Mouse (Mus musculus) layer of hippocampus, adult 11-12 months (tissue): Measurements from ENCODE around the gene Efhc1.

Experiments
- DNase-seq: peaks from one replicate; pipeline ENCODE4 v3.0.0; 2022; ENCODE audit warnings: low spot score

The Efhc1 gene

DNA sequence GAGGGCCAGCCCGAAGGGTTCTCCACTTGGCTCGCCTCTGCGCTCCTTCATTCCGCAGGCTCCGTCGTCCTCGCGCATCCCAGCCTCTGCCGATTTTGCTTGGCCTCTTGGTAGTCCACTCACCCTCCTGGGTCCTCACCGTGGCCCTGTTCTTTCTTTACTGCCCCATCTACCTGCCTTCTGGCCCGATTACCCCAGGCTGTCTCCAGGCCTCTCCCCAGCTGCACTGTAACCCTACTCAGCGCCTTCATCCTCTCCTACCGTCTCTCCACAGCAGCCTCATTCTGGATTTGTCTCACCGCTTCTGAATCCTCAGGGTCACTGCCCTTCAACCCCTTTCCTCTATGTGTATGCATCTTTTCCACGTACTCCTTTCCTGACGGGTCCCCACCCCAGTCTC, 373 bp downstream of the Efhc1 start:
- DNase-seq = no peak

DNA sequence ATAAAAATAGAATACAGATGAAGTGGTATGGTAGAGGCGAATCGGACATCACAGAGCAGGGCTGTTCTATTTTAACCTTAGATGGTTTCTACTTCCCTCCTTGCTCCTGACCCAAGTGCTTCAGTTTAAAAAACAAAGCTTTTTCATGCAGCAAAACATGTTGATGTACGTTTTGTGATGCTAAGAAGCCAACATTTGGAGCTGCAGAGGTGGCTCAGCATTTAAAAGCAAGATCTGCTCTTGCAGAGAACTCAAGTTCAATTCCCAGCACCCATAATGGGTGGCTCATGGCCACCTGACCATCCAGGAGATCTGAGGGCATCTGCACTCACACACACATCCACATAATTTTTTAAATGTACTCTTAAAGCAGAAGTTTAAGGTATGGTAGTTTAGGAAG, 3.5 kb downstream of the Efhc1 start:
- DNase-seq = no peak

DNA sequence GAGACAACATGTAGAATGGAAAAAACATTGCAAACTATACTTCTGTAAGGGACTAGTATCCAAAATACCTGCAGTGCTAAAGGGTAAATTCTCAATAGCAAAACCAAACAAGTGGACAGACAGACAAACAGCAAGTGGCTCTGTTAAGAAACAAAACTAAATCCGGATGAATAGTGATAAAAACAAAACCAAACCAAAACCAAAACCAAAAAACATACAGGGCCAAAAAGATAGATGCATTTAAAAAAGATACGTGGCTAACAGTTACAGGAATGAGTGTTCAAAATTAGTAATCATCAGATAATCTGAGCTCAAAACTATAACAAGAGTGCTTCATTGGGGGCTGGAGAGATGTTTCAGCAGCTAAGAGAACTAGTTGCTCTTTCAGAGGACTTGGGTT, 18.2 kb downstream of the Efhc1 start:
- no peak for DNase-seq

DNA sequence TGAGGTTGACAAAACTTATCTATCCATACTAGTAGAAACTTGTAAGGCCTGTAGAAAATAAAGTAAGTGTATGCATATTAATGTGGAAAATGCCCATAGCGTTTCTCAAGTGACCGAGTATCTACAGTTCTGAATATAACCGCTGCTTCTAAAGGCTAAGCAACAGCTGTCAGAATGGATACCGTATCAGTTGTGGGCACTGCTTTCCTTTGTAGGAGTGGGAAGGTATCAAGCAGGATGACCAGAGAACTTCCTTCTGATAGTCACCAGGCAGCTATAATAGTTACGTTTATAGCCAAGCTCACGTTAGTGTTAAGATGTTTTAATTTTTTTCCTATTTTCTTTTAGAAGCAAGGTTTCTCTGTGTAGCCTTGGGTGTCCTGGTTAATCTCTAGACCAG, 22.0 kb downstream of the Efhc1 start:
- no peak for DNase-seq

DNA sequence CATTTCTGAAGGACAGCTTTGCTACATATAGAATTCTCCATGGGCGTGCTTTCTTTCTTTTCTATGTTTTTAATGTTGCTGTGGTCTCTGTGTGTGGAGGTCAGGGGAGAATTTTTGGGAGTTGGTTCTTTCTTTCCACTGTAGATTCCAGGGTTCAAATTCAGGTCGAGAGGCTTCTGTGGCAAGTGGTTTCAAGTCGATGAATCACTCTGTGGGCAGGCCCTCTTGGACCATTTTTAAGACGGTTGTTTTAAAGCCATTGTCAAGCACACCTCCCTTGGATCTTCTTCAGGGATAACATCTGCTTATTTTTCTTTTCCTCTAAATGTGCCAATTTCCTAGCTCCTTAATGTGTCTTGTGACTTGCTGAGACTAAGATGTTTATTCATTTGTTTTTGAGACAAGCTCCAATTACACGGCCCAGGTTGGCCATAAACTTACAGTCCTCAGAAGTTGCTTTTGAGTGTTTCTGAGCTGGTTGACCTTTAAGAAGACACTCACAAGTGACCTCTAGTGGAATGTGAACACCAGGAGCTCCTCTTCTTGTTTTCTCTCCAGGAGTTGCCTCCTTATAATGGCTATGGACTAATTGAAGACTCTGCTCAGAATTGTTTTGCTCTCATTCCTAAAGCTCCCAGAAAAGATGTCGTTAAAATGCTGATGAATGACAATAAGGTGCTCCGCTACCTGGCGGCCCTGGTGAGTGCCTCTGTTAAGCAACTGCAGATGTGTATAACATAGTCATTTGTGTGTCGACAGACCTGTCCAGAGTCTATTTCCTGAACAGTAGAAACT, 23.1 kb downstream of the Efhc1 start:
- DNase-seq = no peak

DNA sequence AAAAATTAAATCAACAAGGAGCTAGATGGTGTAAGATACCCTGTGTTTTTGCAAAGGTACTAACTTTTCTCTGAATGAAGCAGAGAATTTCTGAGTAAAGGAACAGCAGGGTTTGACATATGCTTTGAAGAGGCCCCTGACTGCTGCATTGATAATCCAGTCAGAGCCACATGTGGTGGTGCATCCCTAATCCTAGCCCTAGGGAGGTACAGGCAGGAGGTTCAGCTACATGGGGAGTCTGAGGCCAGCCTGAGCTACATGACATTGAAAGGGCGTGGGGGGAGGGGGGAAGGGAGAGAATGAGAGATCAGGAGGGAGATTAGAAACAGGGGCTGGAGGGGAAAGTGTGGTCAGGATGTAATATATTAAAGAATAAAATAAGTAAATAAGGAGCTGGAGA, 29.1 kb downstream of the Efhc1 start:
- no peak for DNase-seq

DNA sequence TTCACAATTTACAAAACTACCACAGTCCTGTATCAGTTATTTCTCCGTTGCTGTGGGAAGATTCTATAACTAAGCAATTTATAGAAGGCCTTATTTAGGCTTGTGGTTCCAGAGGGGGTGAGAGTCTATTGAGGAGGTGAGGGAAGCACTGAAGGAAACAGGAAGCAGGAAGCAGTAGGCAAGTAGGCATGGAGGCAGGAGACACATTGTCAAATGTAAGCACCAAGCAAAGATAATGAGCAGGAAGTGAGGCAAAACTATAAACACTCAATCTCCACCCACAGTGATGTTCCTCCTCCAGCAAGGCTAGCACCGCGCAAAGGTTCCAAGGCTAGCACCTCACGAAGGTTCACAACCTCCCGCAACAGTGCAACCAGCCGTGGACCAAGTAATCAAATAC, 30.3 kb downstream of the Efhc1 start:
- DNase-seq = no peak

DNA sequence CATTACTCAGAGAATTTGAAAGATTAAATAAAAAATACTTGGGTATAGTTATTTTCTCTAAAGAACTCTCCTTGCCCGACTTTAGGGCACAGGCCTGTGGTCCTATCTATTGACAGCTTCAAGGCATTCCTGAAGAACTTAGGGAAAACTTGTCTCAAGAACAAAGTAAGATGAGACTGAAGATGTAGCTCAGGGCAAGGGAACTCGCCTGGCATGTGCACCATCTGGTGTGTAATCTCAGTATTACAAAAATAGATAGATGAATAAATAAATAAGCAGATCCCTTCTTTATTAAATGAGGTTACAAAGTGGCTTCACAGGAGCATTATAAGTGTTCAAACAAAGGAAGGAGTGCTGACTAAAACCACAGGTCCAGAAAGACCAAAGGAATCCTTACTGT, 32.7 kb downstream of the Efhc1 start:
- DNase-seq = no peak

DNA sequence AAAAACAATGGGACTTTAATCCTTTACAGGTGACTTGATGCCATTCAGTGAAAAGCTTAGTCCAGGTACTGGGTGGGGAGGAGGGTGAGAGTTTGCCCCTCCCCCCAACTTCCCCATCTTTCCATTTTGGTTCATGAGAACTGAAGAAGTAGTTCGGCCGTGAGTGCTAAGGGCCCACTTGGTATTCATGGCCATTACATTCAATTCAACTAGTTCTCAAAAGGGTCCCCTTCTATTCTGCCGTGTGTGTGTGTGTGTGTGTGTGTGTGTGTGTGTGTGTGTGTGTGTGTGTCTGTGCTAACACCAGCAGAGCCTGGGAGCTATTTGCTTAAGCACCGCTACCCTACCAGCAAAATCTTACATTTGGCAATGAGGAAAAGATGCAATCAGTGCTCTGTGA, 33.2 kb downstream of the Efhc1 start:
- DNase-seq = no peak

DNA sequence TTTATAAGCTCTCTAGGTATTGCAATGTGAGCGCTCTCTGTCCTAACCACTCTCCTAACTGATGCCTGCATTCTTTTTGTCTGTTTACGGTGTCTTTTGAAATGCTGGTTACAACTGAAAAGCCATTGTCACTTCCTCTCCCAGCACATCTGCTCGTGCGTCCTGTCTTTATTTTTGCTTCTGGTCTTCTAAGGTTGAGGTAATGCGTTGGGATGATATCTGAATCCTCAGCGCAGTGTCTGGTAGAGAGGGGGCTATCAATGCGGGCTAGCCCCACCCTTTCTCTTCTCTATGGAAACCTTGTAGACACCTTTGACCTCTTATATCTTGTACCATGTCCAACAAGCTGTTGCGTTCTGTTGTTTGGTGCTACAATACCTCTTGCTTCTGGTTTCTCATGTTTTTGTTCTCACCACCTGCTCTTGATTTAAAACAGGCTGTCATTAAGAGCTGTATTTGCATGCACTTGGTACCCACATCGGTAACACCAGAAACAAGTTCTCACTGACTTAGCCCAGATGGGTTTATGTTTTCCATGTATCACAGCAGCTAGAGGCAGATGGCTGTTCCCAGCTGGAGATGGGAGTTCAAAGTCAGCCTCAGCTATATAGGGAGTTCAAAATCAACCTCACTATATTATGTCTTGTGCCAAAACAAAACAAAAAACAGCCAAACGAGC, 35.1 kb downstream of the Efhc1 start:
- DNase-seq = no peak

DNA sequence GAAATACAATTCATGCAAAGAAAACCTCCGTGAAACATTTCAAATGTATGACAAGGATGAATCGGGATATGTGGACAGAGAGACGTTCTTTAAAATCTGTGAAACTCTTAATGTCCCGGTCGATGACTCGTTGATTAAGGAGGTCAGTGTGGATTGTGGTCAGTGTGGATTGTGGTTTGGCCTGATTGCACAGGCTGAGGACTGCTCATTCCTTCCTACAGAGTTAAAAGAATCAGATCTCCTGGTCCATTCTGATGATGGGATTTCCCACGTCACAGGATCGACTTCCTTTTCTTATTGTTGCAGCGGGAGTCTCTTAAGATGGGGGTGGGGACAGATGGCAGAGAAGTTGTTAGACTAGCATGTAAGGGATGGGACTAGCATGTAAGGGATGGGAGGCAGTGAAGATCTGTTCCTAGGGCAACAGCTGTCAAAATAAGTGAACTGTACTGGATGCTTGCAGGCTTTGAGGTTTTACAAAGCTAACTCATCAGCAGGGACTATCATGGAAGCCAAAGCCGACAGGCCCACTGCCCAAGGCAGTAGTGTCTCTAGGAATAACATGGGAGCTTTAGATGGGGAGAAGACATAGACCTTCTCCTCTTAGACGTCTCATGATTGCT, 38.1 kb downstream of the Efhc1 start:
- DNase-seq = no peak

DNA sequence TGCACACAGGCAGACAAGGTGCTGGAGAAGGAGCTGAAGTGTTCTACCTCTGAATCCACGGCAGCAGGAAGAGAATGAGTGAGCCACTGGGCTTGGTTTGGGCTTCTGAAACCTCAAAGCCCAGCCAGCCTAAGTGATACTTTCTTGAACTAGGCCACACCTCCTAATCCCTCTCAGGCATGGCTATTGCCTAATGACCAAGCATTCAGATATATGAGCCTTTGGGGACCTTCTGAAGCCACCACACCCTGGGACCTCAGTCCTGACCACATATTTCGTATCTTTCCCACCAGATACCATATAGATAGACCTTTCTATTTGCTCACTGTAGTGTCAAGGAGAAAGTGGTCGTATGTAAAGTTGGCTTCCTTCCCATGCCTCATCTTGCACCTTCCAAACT, 42.3 kb downstream of the Efhc1 start:
- DNase-seq = no peak

DNA sequence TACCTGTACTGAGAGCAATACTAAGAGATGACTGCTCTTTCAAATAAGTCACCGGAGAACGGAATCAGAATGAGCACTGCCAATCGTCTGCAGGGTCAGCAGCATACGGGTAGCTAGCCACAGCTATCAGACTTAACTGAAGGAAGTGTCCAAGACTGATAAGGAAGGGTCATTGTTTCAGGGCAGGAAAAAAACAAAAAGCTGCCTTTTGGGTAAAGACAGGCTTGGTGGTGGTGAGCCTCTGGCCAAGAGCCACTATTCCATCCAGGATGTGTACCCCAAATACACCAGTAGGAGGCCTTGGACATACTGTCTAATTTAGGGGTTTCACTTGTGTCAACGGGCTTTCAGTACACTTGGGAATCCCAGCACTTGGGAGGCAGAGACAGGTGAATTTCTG, 42.9 kb downstream of the Efhc1 start:
- DNase-seq = no peak

DNA sequence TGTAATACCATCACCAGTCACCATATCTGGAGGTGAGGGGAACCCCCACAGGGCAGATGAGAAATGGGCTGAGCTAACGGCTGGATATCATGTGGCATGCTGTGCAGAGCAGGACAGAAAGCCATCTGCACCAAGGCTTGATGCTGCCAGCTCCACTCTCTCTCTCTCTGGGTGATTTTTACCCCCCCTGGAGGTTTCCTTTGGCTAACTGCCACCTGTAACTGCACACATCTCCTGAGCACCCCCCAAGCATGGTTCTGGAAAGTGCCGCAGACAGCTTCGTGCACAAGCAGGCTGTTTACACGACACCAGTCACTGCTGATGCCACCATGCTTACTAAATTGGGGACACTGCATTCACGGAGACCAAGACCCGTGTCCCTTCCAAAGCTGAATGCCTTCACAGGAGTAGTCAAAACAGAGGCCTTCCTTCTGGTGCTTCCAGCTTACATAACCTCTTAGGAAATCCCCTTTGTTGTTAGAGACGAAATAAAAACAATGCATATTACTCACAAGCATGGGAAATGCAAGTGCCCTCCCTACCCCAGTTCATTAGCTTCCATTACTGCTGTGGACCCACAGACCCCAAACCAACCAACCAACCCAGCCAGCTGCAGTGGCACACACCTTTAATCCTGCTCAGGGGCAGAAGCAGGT, 44.0 kb downstream of the Efhc1 start:
- DNase-seq = no peak

DNA sequence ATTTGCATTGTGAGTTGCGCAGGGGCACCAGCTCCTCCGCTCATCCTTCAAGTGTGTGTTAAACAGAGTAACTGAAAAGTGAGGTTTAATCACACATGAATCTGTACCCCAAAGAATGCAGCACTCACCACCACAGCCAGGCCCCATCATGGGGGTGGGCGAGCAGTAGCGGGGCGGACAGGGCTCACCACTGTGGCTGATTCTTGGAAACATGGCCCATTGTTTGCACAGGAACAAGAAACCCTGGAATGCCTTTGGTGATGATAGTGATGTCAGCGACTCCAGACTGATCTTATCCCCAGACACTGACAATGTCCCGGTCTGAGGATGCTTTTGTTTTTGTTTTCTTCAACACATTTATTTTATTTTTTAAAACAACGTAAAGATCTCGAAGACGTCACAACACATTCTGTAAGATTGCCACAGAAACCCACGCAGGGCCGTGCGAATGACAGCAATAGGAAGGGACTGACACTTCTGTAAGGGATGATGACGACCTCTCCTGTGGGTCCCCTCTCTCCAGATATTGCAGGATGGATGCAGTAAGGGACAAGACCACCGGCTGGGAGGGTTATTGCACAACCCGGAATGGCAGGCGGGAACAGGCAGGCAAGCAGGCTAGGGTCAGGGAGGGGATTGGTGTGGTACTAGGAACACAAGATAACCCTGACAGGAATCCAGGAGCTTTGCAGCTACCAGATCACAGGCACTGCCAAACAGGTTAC, 45.3 kb downstream of the Efhc1 start:
- no peak for DNase-seq

DNA sequence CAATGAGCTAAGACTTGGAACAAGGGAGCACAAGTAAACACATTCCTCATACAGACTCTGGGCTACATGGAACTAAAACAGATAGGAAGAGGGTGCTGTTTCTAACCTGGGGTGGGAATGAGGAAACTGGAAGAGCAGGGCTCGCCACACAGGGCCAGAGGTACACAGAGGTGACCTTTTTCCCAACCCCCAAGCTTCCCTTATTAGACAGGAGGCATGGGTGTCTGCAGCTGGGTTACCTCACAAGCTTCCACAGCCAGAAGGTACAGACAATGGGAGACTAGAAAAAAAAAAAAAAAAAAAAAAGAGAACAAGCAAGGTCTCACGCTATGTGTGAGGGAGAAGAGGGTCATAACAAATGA, 45.9 kb downstream of the Efhc1 start:
- DNase-seq = no peak

DNA sequence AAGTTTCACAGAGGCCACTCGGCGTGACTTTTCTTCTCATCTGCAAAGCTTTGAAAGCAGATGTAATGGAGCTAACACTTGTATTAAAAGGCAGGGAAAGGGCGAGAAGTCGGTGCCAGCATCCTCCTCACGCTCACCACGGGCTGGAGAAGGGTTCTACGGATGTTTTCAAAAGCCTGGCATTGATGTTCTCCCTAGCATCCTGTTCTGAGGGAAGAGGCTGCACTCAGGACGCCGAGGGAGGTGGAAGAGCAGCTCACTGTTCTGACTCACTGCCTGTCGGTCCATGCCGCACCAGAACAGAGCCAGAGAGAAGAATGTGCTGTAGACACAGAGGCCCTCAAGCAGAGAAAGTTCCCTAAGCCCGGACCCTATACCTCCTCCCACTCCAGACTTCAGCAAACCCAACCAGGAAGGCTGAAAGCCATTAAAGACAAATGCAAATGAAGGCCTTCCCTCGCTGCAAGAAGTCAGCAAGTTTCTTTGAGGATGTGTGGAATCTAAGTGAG, 46.5 kb downstream of the Efhc1 start:
- DNase-seq = no peak

DNA sequence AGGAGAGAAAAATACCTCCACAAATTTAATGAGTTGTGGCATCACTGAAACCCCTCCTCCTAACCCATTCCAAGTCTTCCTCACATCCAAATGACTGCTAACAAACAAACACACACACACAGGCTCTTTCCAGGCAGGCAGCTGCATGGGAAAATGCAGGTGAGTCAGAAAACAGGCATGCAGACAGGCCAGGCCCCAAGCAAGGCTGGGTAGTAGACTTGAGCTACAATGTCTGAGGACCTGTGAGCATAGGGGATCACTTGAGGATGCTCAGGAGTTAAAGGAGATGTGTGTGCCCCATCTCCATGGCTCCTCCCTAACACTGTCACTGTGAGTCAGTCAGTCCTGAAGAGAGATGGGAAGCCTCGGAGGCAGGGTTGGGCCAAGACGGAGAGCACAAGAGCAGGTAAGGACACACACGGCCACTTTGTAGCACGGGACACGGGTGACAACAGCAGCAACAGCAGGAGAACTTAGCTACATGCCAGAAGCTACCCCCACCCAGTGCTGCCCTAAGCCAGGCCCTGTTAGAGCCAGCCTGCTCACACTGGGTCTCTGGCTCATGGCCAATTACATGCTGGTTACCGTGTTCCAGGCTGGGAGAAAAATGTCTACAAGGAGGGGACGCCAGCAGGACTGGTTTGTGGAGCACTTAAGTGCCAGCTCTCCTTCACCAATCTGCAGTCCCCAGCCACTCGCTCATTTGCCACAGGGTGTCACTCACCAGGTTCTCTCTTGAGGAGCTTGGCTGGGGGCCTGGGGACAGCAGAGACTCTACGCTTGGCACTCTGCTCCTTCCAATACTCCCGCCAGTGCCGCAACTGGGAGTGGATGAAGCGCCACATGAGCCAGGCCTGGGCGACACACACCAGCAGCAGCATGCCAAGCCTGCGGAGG, 51.1 kb downstream of the Efhc1 start:
- peak; percentile 16 for DNase-seq

DNA sequence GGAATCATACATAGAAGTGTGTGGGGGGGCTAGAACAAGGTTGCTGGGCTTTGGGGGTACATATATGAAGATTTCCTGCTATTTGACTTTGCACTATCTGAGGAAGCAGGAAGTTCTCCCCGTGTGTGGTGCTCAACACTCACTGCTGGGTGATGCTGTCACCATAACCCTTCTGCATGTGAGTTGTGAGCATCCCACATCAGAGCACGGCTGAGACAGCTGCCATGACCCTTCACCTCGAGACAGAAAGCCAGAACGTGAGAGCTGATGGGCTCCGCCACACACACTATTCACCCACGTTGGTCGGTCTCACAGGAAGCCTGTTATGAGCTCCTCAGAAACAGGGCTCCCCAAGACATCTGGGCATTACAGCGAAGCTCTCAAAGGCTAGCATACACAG, 53.2 kb downstream of the Efhc1 start:
- DNase-seq = no peak

DNA sequence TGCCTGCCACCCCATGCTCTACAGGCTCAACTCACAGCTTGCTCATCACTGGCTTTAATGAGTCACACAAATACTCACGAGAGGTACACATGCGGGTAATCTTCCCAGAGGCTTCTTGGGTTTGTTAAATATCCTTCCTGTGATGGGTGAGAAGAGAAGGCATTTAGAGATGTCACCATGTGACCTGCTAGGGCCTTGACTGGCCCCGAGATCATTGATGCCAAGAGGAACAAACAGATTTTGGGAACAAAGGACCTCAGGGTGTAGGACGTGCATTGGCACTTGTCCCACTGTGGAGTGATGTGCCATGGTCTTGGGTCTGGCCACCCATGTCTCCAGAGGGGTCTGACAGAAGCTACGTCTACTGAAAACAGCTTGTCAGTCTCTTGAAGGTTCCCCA, 55.3 kb downstream of the Efhc1 start:
- DNase-seq = no peak
